Mouse (Mus musculus): ENCODE results near the gene Gm47955. TPM values are rescaled to one million over a fixed set of nuclear protein-coding genes. Genes with fewer than 3 reads are reported as not detected.
"Not testable (repeated sequence)": the region's sequence is repeated elsewhere in the genome, so short reads cannot be mapped to it uniquely, and the experiment has no call there.

The Gm47955 gene
- not detected in 2 replicates for polyA plus RNA-seq (2012; rRNA removed)

- no peak for TF ChIP-seq CTCF (IDR thresholded peaks at IDR 0.05; ENCODE audit: borderline replicate concordance, extremely low read depth, insufficient read depth, insufficient read length)
- no peak for TF ChIP-seq POLR2A (IDR thresholded peaks at IDR 0.05; ENCODE audit: borderline replicate concordance, extremely low read depth, insufficient read depth, insufficient read length, poor library complexity, severe bottlenecking)
- DNase-seq (ENCODE audit: low read depth): no peak
Observed at GRCm38 (mm10) chr1:82959870-82960385, at the start of gene Gm47955. Gene Gm47955 (plus strand): TSS chr1:82960286.

DNA sequence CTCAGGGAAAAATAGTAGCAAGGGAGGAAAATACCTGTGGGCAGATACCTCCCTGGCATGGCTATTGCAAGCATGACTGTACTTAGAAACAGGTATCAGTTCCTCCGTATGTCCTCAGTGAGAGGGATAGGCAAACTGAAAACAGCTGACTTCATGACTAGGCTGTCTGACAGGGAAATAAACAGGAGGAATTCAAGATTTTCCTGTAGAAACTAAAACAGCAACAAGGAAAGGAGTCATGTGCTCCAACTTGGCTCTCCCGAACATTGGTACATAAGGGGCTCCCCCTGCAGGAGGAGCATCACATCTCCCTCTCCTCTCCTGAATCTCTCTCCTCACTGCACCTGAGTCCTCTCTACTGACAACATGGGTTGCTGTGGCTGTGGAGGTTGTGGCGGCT lies 47.1 kb upstream of the Gm47955 start, which contains the start of gene A030005L19Rik:
A030005L19Rik (plus strand) TSS at position 301 of the 400 bp plus-strand sequence.
- TF ChIP-seq POLR2A (IDR thresholded peaks at IDR 0.05; ENCODE audit: borderline replicate concordance, extremely low read depth, insufficient read depth, insufficient read length, poor library complexity, severe bottlenecking): no peak
- TF ChIP-seq CTCF (IDR thresholded peaks at IDR 0.05; ENCODE audit: borderline replicate concordance, extremely low read depth, insufficient read depth, insufficient read length): no peak
- no peak for DNase-seq (ENCODE audit: low read depth)

GRCm38 (mm10) chr1:82913434-82913833 lies 46.7 kb upstream of the Gm47955 start:
- DNase-seq (ENCODE audit: low read depth): not testable (repeated sequence)

DNA sequence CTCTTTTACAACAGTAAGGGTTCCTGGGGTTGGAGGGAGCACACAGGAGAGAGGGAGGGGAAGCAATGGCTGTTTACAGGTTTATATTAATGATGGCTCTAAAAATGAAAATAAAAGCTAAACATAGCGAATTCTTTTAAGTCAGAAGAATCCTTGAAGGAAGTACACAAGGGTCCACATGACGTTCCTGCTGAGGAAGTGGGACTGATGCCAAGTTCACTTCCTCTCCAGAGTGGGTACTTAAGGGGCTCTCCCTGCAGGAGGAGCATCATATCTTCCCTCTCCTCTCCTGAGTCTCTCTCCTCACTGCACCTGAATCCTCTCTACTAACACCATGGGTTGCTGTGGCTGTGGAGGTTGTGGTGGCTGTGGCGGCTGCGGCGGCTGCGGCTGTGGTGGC lies 35.4 kb upstream of the Gm47955 start, which contains the start of gene A030014E15Rik:
A030014E15Rik (plus strand) TSS at position 268 of the 400 bp plus-strand sequence.
- TF ChIP-seq CTCF (IDR thresholded peaks at IDR 0.05; ENCODE audit: borderline replicate concordance, extremely low read depth, insufficient read depth, insufficient read length): no peak
- no peak for TF ChIP-seq POLR2A (IDR thresholded peaks at IDR 0.05; ENCODE audit: borderline replicate concordance, extremely low read depth, insufficient read depth, insufficient read length, poor library complexity, severe bottlenecking)
- DNase-seq (ENCODE audit: low read depth): peak; percentile 7

DNA sequence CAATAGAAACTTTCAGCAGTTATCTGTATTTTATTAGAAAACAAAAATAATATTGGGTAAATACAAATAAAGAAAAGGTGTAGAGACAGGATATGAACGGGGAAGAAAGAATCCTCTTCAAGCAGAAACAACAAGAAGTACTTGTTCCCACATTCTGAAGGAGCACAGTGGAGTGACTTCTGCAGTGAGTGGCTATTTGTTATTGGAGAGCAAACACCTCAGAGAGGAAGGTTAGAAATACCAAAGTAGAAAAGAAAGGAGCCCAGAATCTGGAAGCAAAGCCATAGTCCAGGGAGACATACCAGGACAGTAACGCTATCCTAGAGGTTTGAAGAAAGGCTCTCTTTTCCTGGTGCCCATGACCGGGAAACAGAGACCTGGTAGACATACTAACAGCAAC lies 29.5 kb upstream of the Gm47955 start:
- DNase-seq (ENCODE audit: low read depth): not testable (repeated sequence)

GRCm38 (mm10) chr1:82931326-82931725 lies 28.8 kb upstream of the Gm47955 start, which contains the start of gene Gm6217:
Gene Gm6217 (minus strand): TSS chr1:82931399.
- not testable (repeated sequence) for DNase-seq (ENCODE audit: low read depth)

DNA sequence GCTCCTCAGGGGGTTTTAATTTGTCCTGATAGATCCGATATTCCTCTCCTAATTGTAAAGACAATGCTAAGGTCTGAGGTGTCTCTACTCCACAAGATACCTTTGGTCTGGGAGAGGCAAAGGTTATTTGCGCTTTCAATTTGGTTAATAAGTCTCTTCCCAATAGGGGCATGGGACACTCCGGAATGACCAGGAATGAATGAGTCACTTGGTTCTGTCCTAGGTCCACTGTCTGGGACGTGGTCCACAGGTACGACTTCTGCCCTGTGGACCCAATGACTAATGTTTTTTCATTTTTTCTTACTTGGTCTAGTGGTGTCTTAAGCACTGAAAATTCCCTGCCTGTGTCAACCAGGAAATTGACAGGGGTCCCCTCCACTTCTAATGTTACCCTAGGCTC lies 21.4 kb upstream of the Gm47955 start:
- TF ChIP-seq CTCF (IDR thresholded peaks at IDR 0.05; ENCODE audit: borderline replicate concordance, extremely low read depth, insufficient read depth, insufficient read length): no peak
- TF ChIP-seq POLR2A (IDR thresholded peaks at IDR 0.05; ENCODE audit: borderline replicate concordance, extremely low read depth, insufficient read depth, insufficient read length, poor library complexity, severe bottlenecking): no peak
- DNase-seq (ENCODE audit: low read depth): no peak

GRCm38 (mm10) chr1:82942505-82942904 lies 17.6 kb upstream of the Gm47955 start:
- DNase-seq (ENCODE audit: low read depth): not testable (repeated sequence)

GRCm38 (mm10) chr1:82943295-82943694 lies 16.8 kb upstream of the Gm47955 start, which contains the start of gene A030003K21Rik:
Gene A030003K21Rik (minus strand): TSS chr1:82943388.
- not testable (repeated sequence) for DNase-seq (ENCODE audit: low read depth)

GRCm38 (mm10) chr1:82946029-82946428 lies 14.1 kb upstream of the Gm47955 start:
- DNase-seq (ENCODE audit: low read depth): not testable (repeated sequence)

DNA sequence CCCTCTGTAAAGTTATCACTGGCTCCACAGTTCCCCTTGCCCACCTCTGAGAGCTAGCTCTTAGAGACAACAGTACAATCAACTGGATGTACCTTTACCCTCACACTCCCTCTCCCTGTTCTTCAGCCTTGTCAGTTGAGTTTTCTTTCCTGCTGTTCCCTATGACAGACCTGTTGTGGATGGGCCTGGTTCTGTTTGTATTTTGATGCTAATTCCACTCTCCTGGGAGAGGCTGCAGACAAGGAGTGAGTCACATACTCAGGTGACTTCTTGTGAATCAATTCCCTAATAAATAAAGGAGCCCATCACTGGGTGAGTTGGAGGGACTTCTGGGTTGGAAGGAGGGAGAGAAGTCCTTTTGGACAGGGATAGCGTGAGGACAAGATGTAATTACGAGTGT lies 11.5 kb upstream of the Gm47955 start:
- DNase-seq (ENCODE audit: low read depth): no peak
- no peak for TF ChIP-seq CTCF (IDR thresholded peaks at IDR 0.05; ENCODE audit: borderline replicate concordance, extremely low read depth, insufficient read depth, insufficient read length)
- no peak for TF ChIP-seq POLR2A (IDR thresholded peaks at IDR 0.05; ENCODE audit: borderline replicate concordance, extremely low read depth, insufficient read depth, insufficient read length, poor library complexity, severe bottlenecking)

DNA sequence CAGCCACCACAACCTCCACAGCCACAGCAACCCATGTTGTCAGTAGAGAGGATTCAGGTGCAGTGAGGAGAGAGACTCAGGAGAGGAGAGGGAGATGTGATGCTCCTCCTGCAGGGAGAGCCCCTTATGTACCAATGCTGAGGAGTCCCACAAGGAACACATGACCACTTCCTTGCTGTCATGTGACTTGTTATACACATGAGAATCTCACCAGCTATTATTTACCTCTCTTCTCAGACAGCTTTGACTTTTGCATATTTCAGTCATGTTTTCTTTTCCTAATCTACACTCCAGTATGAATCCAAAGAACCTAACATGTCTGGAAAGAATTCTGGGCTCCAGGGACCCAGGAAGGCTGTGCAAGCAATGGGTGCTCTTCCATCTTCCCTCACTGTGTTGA lies 4.2 kb upstream of the Gm47955 start, which contains the start of gene Gm7544:
Gm7544 (minus strand) TSS at position 101 of the 400 bp plus-strand sequence.
- DNase-seq (ENCODE audit: low read depth): not testable (repeated sequence)

DNA sequence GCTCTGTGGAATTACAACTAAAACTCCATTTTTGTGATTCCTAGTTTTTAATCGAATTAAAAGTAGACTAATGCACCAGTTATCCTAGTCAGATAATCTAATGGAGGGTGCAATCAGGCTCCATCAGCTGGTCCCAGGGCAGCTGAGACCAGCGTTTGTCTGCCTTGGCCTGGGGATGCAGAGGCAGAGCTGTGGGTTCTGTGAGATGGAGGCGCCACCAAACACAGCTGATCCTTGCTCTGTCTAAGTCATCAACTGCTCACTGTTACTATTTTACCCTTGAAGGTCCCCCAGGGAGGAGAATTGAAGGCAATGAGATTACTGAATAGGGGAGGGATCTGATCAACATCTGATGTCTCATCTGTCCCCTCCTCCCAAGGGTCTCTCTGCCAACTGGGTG lies 6.3 kb downstream of the Gm47955 start:
- no peak for DNase-seq (ENCODE audit: low read depth)
- TF ChIP-seq CTCF (IDR thresholded peaks at IDR 0.05; ENCODE audit: borderline replicate concordance, extremely low read depth, insufficient read depth, insufficient read length) (no peak), POLR2A (IDR thresholded peaks at IDR 0.05; ENCODE audit: borderline replicate concordance, extremely low read depth, insufficient read depth, insufficient read length, poor library complexity, severe bottlenecking) (no peak)

DNA sequence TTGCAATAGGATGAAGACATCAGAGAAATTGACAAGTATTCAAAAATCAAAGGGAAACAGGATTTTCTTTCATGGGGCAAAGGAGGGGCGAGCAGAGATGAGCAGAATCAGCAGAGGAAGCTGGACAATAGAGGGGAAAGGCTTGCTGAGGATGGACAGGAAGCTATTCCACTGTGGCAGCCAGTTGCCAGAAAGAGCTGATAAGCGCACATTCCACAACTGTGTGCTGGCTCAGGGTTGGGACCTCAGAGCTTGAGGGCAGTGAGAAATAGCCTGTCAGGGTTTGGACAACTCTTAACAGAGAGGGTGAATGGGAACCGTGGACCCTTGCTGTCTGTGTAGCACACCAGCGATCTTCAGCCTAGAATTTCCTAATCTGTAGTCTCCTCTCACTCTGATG lies 12.0 kb downstream of the Gm47955 start:
- DNase-seq (ENCODE audit: low read depth): no peak
- TF ChIP-seq POLR2A (IDR thresholded peaks at IDR 0.05; ENCODE audit: borderline replicate concordance, extremely low read depth, insufficient read depth, insufficient read length, poor library complexity, severe bottlenecking) (no peak), CTCF (IDR thresholded peaks at IDR 0.05; ENCODE audit: borderline replicate concordance, extremely low read depth, insufficient read depth, insufficient read length) (no peak)
